Mouse (Mus musculus) liver, embryonic 12.5 days (tissue): Measurements from ENCODE around the gene Rpgrip1l. TPM values are rescaled to one million over a fixed set of nuclear protein-coding genes. Genes with fewer than 3 reads are reported as not detected.

ENCODE experiments used
- ATAC-seq: fragments of 200-750 bp; cut with Nextera tagmentation; 2 replicates; pipeline ENCODE4 v1.8.0; 2017; ENCODE audit warnings: moderate number of reproducible peaks, mild to moderate bottlenecking, moderate library complexity
- H3K27ac ChIP-seq: fragments of 300-500 bp; sonication (generic); 2 replicates; pipeline ENCODE4 v1.5.1; 2016; ENCODE audit warnings: mild to moderate bottlenecking
- H3K27me3 ChIP-seq: fragments of 300-500 bp; sonication (generic); replicated peaks from 2 replicates; pipeline ENCODE4 v1.6.1; 2016; ENCODE audit warnings: mild to moderate bottlenecking, moderate library complexity
- H3K36me3 ChIP-seq: fragments of 300-500 bp; sonication (generic); 2 replicates; pipeline ENCODE4 v1.6.1; 2016; ENCODE audit warnings: mild to moderate bottlenecking, moderate library complexity
- H3K4me1 ChIP-seq: fragments of 300-500 bp; sonication (generic); 2 replicates; pipeline ENCODE4 v1.6.1; 2016
- H3K4me2 ChIP-seq: fragments of 300-500 bp; sonication (generic); 2 replicates; pipeline ENCODE4 v1.6.1; 2016; ENCODE audit warnings: mild to moderate bottlenecking, moderate library complexity
- H3K4me3 ChIP-seq: fragments of 300-500 bp; sonication (generic); 2 replicates; pipeline ENCODE4 v1.5.1; 2016; ENCODE audit warnings: mild to moderate bottlenecking, moderate library complexity
- H3K9ac ChIP-seq: fragments of 300-500 bp; sonication (generic); 2 replicates; pipeline ENCODE4 v1.6.1; 2016; ENCODE audit warnings: mild to moderate bottlenecking, moderate library complexity
- H3K9me3 ChIP-seq: fragments of 300-500 bp; sonication (generic); replicated peaks from 2 replicates; pipeline ENCODE4 v1.6.1; 2016; ENCODE audit warnings: mild to moderate bottlenecking, moderate library complexity
- WGBS: fragments of 180-500 bp; shearing (Covaris S2); methylation state at CpG from one replicate; pipeline ENCODE4 v1.1.7; 2016; ENCODE audit not compliant: insufficient replicate concordance; 5-methylcytosine and 5-hydroxymethylcytosine counted together
- polyA plus RNA-seq: library from polyadenylated mRNA; unstranded; fragments of >200 nt; fragmentation: Nextera tagmentation; extraction: Ambion mirVana; gene quantifications from 2 replicates; pipeline ENCODE4 v1.2.1, GENCODE M21; 2016

Gene Rpgrip1l
- 3.5 and 4.6 TPM in 2 replicates for polyA plus RNA-seq

- Histone ChIP-seq H3K27me3 (no peaks in the 10 kb centered on the region), H3K9me3 (no peaks in the 10 kb centered on the region), H3K4me1 (peaks cover 36% of the 10 kb centered on the region), H3K4me3 (peak within 1 kb of the TSS; percentile 73), H3K4me2 (peak within 1 kb of the TSS; percentile 86), H3K27ac (peak within 1 kb of the TSS; percentile 62), H3K9ac (peak within 1 kb of the TSS; percentile 77), H3K36me3 (peaks cover 9% of the 10 kb centered on the region; the same call in 1 of the 2 replicates)
- peak; percentile 98 for ATAC-seq
- WGBS, result under 1% methylated on average over 59 of the region's 59 CpGs
These were observed at the start of gene Rpgrip1l, which contains the start of gene Fto for GRCm38 (mm10) chr8:91312835-91313832. Gene Rpgrip1l (minus strand): TSS chr8:91313262. Gene Fto (plus strand): TSS chr8:91313525.

GRCm38 (mm10) chr8:91360644-91361357 lies 47.7 kb upstream of the Rpgrip1l start:
- Histone ChIP-seq H3K27ac (no peak overlapping the region), H3K4me2 (no peak overlapping the region), H3K36me3 (no peaks in the 10 kb centered on the region), H3K4me1 (peaks cover 18% of the 10 kb centered on the region), H3K9ac (no peak overlapping the region), H3K27me3 (no peaks in the 10 kb centered on the region), H3K4me3 (no peak overlapping the region), H3K9me3 (no peaks in the 10 kb centered on the region)
- ATAC-seq, result no peak
- 47% methylated on average over 10 of the region's 10 CpGs for WGBS

DNA sequence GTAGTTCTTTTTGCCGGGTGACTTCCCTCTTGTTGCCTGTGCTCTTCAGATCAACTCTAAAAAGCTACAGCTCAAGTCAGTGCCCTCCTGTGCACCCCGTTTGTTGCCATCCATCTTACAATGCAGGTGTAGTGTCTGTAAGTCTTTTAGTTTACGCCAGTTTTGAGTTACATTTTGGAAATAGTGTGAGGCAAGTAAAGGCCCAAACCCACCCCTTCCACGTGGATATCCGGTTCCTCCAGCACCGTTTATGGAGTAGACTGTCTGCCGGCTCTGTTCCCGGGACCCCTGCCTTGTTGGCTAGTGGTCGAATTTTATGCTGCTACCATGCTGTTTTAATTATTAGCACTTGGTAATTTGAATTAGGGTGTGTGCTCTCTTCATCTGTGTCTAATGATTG lies 46.4 kb upstream of the Rpgrip1l start:
- Histone ChIP-seq H3K27me3 (no peaks in the 10 kb centered on the region), H3K9ac (no peak overlapping the region), H3K4me1 (peaks cover 23% of the 10 kb centered on the region), H3K27ac (no peak overlapping the region), H3K4me2 (no peak overlapping the region), H3K9me3 (no peaks in the 10 kb centered on the region), H3K4me3 (no peak overlapping the region), H3K36me3 (no peaks in the 10 kb centered on the region)
- ATAC-seq, result no peak
- 71% methylated on average over 9 of the region's 9 CpGs for WGBS

DNA sequence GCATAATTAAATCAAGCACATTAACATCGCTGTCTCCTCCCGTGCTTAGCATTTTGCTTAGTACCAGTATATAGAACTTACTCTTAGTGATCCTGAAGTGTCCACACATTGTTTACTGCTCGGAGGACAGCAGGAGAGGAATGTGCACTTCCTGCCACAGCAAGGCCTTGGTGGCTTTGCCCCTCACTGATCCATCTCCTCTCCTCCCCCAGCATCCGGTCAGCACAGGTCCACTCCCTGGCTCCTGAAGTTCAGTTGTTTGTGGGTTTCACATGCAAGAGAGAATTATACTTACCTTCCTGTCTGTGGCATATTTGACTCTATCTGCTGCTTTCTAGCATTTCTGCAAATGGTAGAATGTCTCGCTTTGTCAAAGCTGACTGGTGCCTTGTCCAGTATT lies 45.0 kb upstream of the Rpgrip1l start:
- H3K9ac ChIP-seq, result no peak overlapping the region
- no peak overlapping the region for H3K4me2 ChIP-seq
- no peaks in the 10 kb centered on the region for H3K27me3 ChIP-seq
- no peak overlapping the region for H3K4me3 ChIP-seq
- H3K27ac ChIP-seq, result no peak overlapping the region
- no peaks in the 10 kb centered on the region for H3K9me3 ChIP-seq
- 57% methylated on average over 5 of the region's 5 CpGs for WGBS
- ATAC-seq, result no peak
- H3K36me3 ChIP-seq, result no peaks in the 10 kb centered on the region
- H3K4me1 ChIP-seq, result peaks cover 35% of the 10 kb centered on the region

DNA sequence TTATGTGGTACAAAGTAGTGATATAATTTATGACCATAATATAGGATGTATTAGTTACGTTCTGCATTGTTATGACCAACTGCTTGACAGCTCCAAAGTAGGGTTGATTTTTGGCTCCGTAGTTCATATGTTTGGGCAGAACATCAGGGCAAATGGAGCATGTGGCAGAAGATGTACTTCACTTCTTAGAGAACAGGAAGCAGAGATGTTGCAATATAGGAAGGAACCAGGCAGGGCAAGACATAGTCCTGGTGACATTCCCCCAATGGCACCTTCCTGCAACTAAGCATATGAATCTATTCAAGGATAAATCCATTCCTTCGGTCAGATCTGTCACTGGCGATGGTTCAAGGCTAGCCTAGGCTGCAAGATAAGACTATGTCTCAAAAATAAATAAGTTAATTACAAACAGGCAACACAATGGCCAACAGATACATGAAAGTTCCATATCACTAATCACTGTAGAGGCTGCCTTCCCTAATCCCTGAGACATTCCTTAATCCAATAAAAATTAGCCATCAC lies 44.5 kb upstream of the Rpgrip1l start:
- Histone ChIP-seq H3K4me1 (peaks cover 39% of the 10 kb centered on the region), H3K36me3 (no peaks in the 10 kb centered on the region), H3K4me2 (no peak overlapping the region), H3K9me3 (no peaks in the 10 kb centered on the region), H3K4me3 (no peak overlapping the region), H3K9ac (no peak overlapping the region), H3K27ac (no peak overlapping the region), H3K27me3 (no peaks in the 10 kb centered on the region)
- WGBS, result 67% methylated on average over 4 of the region's 4 CpGs
- no peak for ATAC-seq

DNA sequence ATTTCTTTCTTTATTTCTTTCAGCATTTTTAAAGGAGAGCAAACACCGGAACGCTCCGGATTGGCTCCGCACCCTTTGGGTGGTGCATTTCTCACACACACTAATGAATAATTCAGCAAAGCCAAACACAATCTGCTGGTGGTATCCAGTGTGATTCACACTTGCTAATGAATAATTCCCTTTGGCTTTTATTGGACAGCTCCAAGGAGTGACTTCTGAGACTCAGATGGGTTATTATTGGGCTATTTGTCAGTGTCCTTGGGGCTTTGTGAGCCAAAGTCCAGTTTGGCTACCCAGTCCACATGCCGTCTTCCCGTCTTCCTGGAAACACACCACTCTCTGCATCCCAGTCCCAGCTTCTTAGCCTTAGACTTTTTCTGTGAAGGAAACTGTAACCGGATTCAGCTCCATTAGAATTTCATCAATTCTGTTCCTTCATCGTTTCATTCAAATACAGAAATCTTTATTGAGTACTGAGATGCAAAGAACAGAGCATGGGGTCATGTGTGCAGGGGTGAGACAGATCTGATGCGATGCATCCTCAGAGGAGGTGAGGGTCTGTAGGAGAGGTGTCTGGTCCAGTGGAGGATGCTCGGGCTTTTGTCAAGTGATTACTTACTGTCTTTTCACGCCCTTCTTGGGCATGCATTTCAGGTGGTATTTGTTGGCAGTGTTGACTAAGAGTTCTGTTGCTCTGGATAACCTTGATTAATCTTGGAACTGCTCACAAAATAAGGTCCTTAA lies 43.1 kb upstream of the Rpgrip1l start:
- H3K4me1 ChIP-seq, result peaks cover 47% of the 10 kb centered on the region
- H3K36me3 ChIP-seq, result no peaks in the 10 kb centered on the region
- ATAC-seq, result no peak
- no peaks in the 10 kb centered on the region for H3K9me3 ChIP-seq
- no peak overlapping the region for H3K9ac ChIP-seq
- H3K4me3 ChIP-seq, result no peak overlapping the region
- H3K4me2 ChIP-seq, result no peak overlapping the region
- 84% methylated on average over 11 of the region's 11 CpGs for WGBS
- no peaks in the 10 kb centered on the region for H3K27me3 ChIP-seq
- H3K27ac ChIP-seq, result no peak overlapping the region

- H3K9ac ChIP-seq, result no peak overlapping the region
- H3K4me2 ChIP-seq, result no peak overlapping the region
- no peak overlapping the region for H3K27ac ChIP-seq
- no peaks in the 10 kb centered on the region for H3K9me3 ChIP-seq
- H3K27me3 ChIP-seq, result no peaks in the 10 kb centered on the region
- H3K4me1 ChIP-seq, result peaks cover 50% of the 10 kb centered on the region
- 0 out of 2 replicates have a peak, but pooled peaks cover 2% of the 10 kb centered on the region for H3K36me3 ChIP-seq
- no peak overlapping the region for H3K4me3 ChIP-seq
- no peak for ATAC-seq
- 64% methylated on average over 10 of the region's 10 CpGs for WGBS
These were observed 42.3 kb upstream of the Rpgrip1l start for GRCm38 (mm10) chr8:91355301-91355905.

- H3K4me1 ChIP-seq, result peaks cover 49% of the 10 kb centered on the region
- H3K9ac ChIP-seq, result no peak overlapping the region
- WGBS, result 79% methylated on average over 4 of the region's 4 CpGs
- H3K27me3 ChIP-seq, result no peaks in the 10 kb centered on the region
- H3K27ac ChIP-seq, result no peak overlapping the region
- peaks cover 11% of the 10 kb centered on the region; the same call in 1 of the 2 replicates for H3K36me3 ChIP-seq
- H3K4me3 ChIP-seq, result no peak overlapping the region
- no peak overlapping the region for H3K4me2 ChIP-seq
- ATAC-seq, result no peak
- no peaks in the 10 kb centered on the region for H3K9me3 ChIP-seq
These were observed 40.8 kb upstream of the Rpgrip1l start for GRCm38 (mm10) chr8:91353907-91354306.

- peaks cover 11% of the 10 kb centered on the region; the same call in 1 of the 2 replicates for H3K36me3 ChIP-seq
- H3K4me3 ChIP-seq, result no peak overlapping the region
- ATAC-seq, result peak; percentile 83
- H3K4me1 ChIP-seq, result peaks cover 46% of the 10 kb centered on the region
- 70% methylated on average over 5 of the region's 5 CpGs for WGBS
- 0 out of 2 replicates have a peak overlapping the region, but pooled peaks have one; percentile 16 for H3K4me2 ChIP-seq
- H3K27ac ChIP-seq, result 0 out of 2 replicates have a peak overlapping the region, but pooled peaks have one; percentile 45
- no peak overlapping the region for H3K9ac ChIP-seq
- H3K27me3 ChIP-seq, result no peaks in the 10 kb centered on the region
- no peaks in the 10 kb centered on the region for H3K9me3 ChIP-seq
These were observed 40.0 kb upstream of the Rpgrip1l start for GRCm38 (mm10) chr8:91353062-91353461.

- H3K4me3 ChIP-seq, result no peak overlapping the region
- no peak overlapping the region for H3K9ac ChIP-seq
- peaks cover 11% of the 10 kb centered on the region; the same call in 1 of the 2 replicates for H3K36me3 ChIP-seq
- WGBS, result 48% methylated on average over 3 of the region's 3 CpGs
- H3K4me2 ChIP-seq, result no peak overlapping the region
- peak overlapping the region; percentile 43 for H3K27ac ChIP-seq
- no peaks in the 10 kb centered on the region for H3K9me3 ChIP-seq
- peaks cover 46% of the 10 kb centered on the region for H3K4me1 ChIP-seq
- no peaks in the 10 kb centered on the region for H3K27me3 ChIP-seq
- peak; percentile 79 for ATAC-seq
These were observed 39.5 kb upstream of the Rpgrip1l start for GRCm38 (mm10) chr8:91352598-91352997.

GRCm38 (mm10) chr8:91350628-91351027 lies 37.6 kb upstream of the Rpgrip1l start:
- H3K4me2 ChIP-seq, result no peak overlapping the region

More at GRCm38 (mm10) chr8:91350628-91351027, 37.6 kb upstream of the Rpgrip1l start:
- Histone ChIP-seq H3K9me3 (no peaks in the 10 kb centered on the region), H3K9ac (no peak overlapping the region), H3K27ac (no peak overlapping the region), H3K4me1 (peaks cover 57% of the 10 kb centered on the region), H3K4me3 (no peak overlapping the region), H3K36me3 (peaks cover 11% of the 10 kb centered on the region; the same call in 1 of the 2 replicates), H3K27me3 (no peaks in the 10 kb centered on the region)
- ATAC-seq, result no peak
- 74% methylated on average over 7 of the region's 7 CpGs for WGBS
